Mouse (Mus musculus) liver, postnatal 0 days (tissue): Measurements from ENCODE around the gene Chic2. TPM values are rescaled to one million over a fixed set of nuclear protein-coding genes. Genes with fewer than 3 reads are reported as not detected.

Experiments
- ATAC-seq: fragments of 200-750 bp; cut with Nextera tagmentation; 2 replicates; pipeline ENCODE4 v1.8.0; 2017; ENCODE audit warnings: mild to moderate bottlenecking, moderate library complexity
- DNase-seq: peaks from one replicate; pipeline ENCODE4 v3.0.0-alpha.2; 2016
- H3K27ac ChIP-seq: fragments of 300-500 bp; sonication (generic); 2 replicates; pipeline ENCODE4 v1.5.1; 2014; ENCODE audit warnings: antibody characterized with exemption, moderate library complexity, mild to moderate bottlenecking, low read depth
- H3K27me3 ChIP-seq: fragments of 300-500 bp; sonication (generic); 2 replicates; pipeline ENCODE4 v1.6.1; 2014; ENCODE audit warnings: low read length, control low read depth, mixed read lengths; ENCODE audit not compliant: insufficient read depth
- H3K36me3 ChIP-seq: fragments of 300-500 bp; sonication (generic); replicated peaks from 2 replicates; pipeline ENCODE4 v1.6.1; 2014; ENCODE audit warnings: mild to moderate bottlenecking, control low read depth, low read length, moderate library complexity, mixed read lengths; ENCODE audit not compliant: insufficient read depth
- H3K4me1 ChIP-seq: fragments of 300-500 bp; sonication (generic); 2 replicates; pipeline ENCODE4 v1.6.1; 2014; ENCODE audit warnings: antibody characterized with exemption, mild to moderate bottlenecking, control low read depth; ENCODE audit not compliant: insufficient read depth
- H3K4me2 ChIP-seq: fragments of 300-500 bp; sonication (generic); 2 replicates; pipeline ENCODE4 v1.6.1; 2014; ENCODE audit warnings: low read depth, mild to moderate bottlenecking, low read length, moderate library complexity, mixed read lengths
- H3K4me3 ChIP-seq: fragments of 300-500 bp; sonication (generic); 2 replicates; pipeline ENCODE4 v1.5.1; 2014; ENCODE audit warnings: low read depth, low read length
- H3K9ac ChIP-seq: fragments of 300-500 bp; sonication (generic); replicated peaks from 2 replicates; pipeline ENCODE4 v1.6.1; 2014; ENCODE audit warnings: mild to moderate bottlenecking, moderate library complexity
- H3K9me3 ChIP-seq: fragments of 300-500 bp; sonication (generic); 2 replicates; pipeline ENCODE4 v1.6.1; 2016; ENCODE audit warnings: mild to moderate bottlenecking, control low read depth, low read length, mixed read lengths
- CTCF ChIP-seq: sonication (generic); IDR thresholded peaks from 2 replicates; pipeline ENCODE4 v1.5.1; 2016; ENCODE audit warnings: antibody characterized with exemption, low read depth
- EP300 ChIP-seq: IDR thresholded peaks from 2 replicates; pipeline ENCODE4 v1.6.1; 2016; ENCODE audit warnings: antibody characterized with exemption, low read depth, mild to moderate bottlenecking
- WGBS: fragments of 180-500 bp; shearing (Covaris S2); extraction: QIAGEN DNeasy Blood & Tissue Kit; methylation state at CpG from one replicate; pipeline ENCODE4 v1.1.7; 2014; ENCODE audit not compliant: insufficient replicate concordance; 5-methylcytosine and 5-hydroxymethylcytosine counted together
- polyA plus RNA-seq: library from polyadenylated mRNA; unstranded; fragments of >200 nt; fragmentation: Nextera tagmentation; extraction: Ambion mirVana; gene quantifications from 2 replicates; pipeline ENCODE4 v1.2.1, GENCODE M21; 2015

Gene Chic2
- polyA plus RNA-seq, 1 experiment from 2014 or later: 27.8 TPM

DNA sequence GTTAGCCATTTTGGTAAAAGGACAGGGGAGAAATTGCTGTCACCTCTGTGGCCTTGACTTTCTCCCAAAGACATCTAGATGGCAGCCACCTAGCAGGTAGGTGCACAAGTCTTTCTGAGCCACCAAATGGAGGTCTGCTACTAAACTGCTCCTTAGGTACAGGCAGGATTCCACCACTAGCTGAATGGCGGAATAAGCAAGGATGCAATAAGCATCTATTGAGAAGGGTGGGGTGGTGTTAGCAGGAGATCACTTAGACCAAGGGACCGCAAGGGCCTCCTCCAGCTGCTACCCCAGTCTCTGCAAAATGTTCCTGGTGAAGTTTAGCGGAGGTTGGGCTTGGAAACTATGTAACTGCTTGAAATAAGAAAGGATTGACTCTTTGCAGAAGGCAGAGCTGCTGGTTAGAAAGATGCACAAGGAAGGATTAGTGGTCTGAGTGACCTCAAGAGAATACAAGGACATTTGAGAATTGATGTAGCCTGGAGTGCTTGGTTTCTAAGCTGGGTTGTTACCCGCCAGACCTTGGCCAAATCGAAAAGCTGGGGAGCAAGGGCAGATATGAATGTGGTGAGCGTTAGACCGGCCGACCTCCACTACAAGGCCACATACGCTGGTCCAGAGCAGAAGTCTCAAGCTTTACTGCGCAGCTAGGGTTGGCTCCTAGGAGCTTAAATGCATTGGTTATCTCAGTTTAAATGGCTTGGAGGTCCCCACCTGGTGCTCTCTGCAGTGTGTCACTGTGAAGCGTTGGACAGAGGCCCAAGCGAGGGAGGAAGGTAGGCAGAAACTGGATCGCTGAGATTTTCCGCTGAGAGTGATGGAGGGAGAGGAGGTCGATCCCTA, 30.2 kb upstream of the Chic2 start:
- peaks cover 99% of the 10 kb centered on the region for H3K27me3 ChIP-seq
- no peak overlapping the region for H3K9ac ChIP-seq
- TF ChIP-seq EP300: no peak
- no peak for TF ChIP-seq CTCF
- H3K4me3 ChIP-seq: no peak overlapping the region
- no peak overlapping the region for H3K27ac ChIP-seq
- no peaks in the 10 kb centered on the region for H3K9me3 ChIP-seq
- DNase-seq (no peak), ATAC-seq (no peak)
- H3K4me1 ChIP-seq: peaks cover 4% of the 10 kb centered on the region; the same call in 1 of the 2 replicates
- no peak overlapping the region for H3K4me2 ChIP-seq
- 8% methylated on average over 15 of the region's 15 CpGs for WGBS
- no peaks in the 10 kb centered on the region for H3K36me3 ChIP-seq

DNA sequence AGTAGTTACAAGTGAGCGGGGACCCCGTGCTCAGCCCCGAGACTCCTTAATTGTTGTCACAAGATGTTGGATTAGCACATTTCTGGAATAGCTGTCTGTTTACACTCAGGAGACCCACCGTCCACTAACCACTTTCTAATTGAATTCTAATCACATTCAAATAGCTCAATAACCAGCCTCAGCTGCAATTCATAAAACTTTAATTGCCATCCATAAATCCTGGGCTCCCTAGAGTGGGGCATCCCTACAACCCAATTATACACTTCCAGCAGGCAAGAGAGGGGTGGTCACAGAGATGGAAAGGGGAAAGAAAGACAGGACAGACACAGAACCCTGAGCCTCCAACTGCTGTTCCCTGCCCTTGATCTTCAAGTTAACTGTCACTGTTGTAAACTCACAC, 29.6 kb upstream of the Chic2 start:
- Histone ChIP-seq H3K27ac (no peak overlapping the region), H3K4me1 (peaks cover 4% of the 10 kb centered on the region; the same call in 1 of the 2 replicates), H3K4me3 (no peak overlapping the region), H3K27me3 (peaks cover 98% of the 10 kb centered on the region), H3K9ac (no peak overlapping the region), H3K4me2 (no peak overlapping the region), H3K9me3 (no peaks in the 10 kb centered on the region), H3K36me3 (no peaks in the 10 kb centered on the region)
- ATAC-seq (no peak), DNase-seq (no peak)
- no peak for TF ChIP-seq CTCF
- TF ChIP-seq EP300: no peak
- 10% methylated on average over 4 of the region's 4 CpGs for WGBS

- no peaks in the 10 kb centered on the region for H3K36me3 ChIP-seq
- DNase-seq (no peak), ATAC-seq (no peak)
- WGBS: 5% methylated on average over 3 of the region's 3 CpGs
- no peak overlapping the region for H3K27ac ChIP-seq
- no peak for TF ChIP-seq CTCF
- TF ChIP-seq EP300: no peak
- H3K4me3 ChIP-seq: no peak overlapping the region
- H3K9ac ChIP-seq: no peak overlapping the region
- H3K9me3 ChIP-seq: no peaks in the 10 kb centered on the region
- peaks cover 98% of the 10 kb centered on the region for H3K27me3 ChIP-seq
- H3K4me2 ChIP-seq: no peak overlapping the region
- peaks cover 4% of the 10 kb centered on the region; the same call in 1 of the 2 replicates for H3K4me1 ChIP-seq
Measured at GRCm38 (mm10) chr5:75073684-75074083, 29.1 kb upstream of the Chic2 start.

- Histone ChIP-seq H3K27me3 (peaks cover 98% of the 10 kb centered on the region), H3K27ac (no peak overlapping the region), H3K36me3 (no peaks in the 10 kb centered on the region), H3K4me3 (no peak overlapping the region), H3K4me1 (peaks cover 4% of the 10 kb centered on the region; the same call in 1 of the 2 replicates), H3K4me2 (no peak overlapping the region), H3K9me3 (no peaks in the 10 kb centered on the region), H3K9ac (no peak overlapping the region)
- ATAC-seq: no peak
- 8% methylated on average over 1 of the region's 1 CpGs for WGBS
- no peak for DNase-seq
- no peak for TF ChIP-seq CTCF
- no peak for TF ChIP-seq EP300
Measured at GRCm38 (mm10) chr5:75073167-75073566, 28.6 kb upstream of the Chic2 start.

GRCm38 (mm10) chr5:75072532-75072931, 28.0 kb upstream of the Chic2 start:
- TF ChIP-seq EP300 (no peak), CTCF (no peak)
- ATAC-seq (no peak), DNase-seq (no peak)
- H3K27me3 ChIP-seq: peaks cover 93% of the 10 kb centered on the region
- H3K27ac ChIP-seq: no peak overlapping the region
- H3K9ac ChIP-seq: no peak overlapping the region
- H3K9me3 ChIP-seq: no peaks in the 10 kb centered on the region
- no peak overlapping the region for H3K4me3 ChIP-seq
- no peaks in the 10 kb centered on the region for H3K36me3 ChIP-seq
- no peak overlapping the region for H3K4me2 ChIP-seq
- peaks cover 5% of the 10 kb centered on the region for H3K4me1 ChIP-seq
- WGBS: 5% methylated on average over 4 of the region's 4 CpGs

- Histone ChIP-seq H3K9me3 (no peaks in the 10 kb centered on the region), H3K4me1 (peaks cover 11% of the 10 kb centered on the region), H3K9ac (no peak overlapping the region), H3K4me2 (no peak overlapping the region), H3K36me3 (no peaks in the 10 kb centered on the region), H3K4me3 (no peak overlapping the region), H3K27me3 (peaks cover 92% of the 10 kb centered on the region), H3K27ac (no peak overlapping the region)
- WGBS: 3% methylated on average over 10 of the region's 10 CpGs
- DNase-seq (no peak), ATAC-seq (no peak)
- TF ChIP-seq CTCF (no peak), EP300 (no peak)
Measured at GRCm38 (mm10) chr5:75071951-75072350, 27.4 kb upstream of the Chic2 start.
